Mouse (Mus musculus): ENCODE data around the gene Med12. TPM values are rescaled to one million over a fixed set of nuclear protein-coding genes. Genes with fewer than 3 reads are reported as not detected.

Gene Med12
- total and polyA plus RNA-seq, 3 experiments, result 20.9 to 68.0 TPM; not detected in 1

DNA sequence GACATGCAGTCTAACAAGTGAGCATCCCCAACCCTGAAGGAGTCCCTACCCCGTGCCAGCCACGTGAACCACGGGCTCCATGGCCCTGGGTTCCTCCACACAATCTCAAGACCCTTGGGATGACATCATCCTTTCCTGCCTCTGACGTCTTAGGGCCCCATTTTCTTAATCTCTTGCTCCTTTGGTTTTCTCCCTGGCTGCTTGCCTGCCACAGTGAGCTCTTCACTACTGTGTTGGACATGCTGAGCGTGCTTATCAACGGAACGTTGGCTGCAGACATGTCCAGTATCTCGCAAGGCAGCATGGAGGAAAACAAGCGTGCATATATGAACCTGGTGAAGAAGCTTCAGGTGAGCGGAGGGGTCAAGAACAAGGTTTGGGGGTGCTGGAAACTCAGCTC is 16.3 kb downstream of the Med12 start:
- Histone ChIP-seq H3K4me1 (ENCODE audit: control insufficient read depth in 1 of 2, insufficient read depth in 2 of 2, low read length in 2 of 2) (peaks cover 23 to 30% of the 10 kb centered on the region in 2 experiments), H3K9me3 (replicated peaks; ENCODE audit: insufficient read depth, low read length) (no peaks in the 10 kb centered on the region), H3K4me3 (ENCODE audit: control insufficient read depth in 1 of 2, insufficient read depth in 1 of 2, low read depth in 2 of 2, low read length in 2 of 2) (no peak overlapping the region), H3K27me3 (ENCODE audit: control insufficient read depth in 1 of 2, insufficient read depth in 2 of 2, low read length in 2 of 2) (no peaks in the 10 kb centered on the region), H3K27ac (ENCODE audit: control insufficient read depth, low read depth, low read length) (peak overlapping the region; percentile 61; the same call in 1 of the 2 replicates), H3K36me3 (ENCODE audit: control insufficient read depth in 1 of 2, insufficient read depth in 2 of 2, low read length in 2 of 2) (peaks cover 15 to 36% of the 10 kb centered on the region in 2 experiments), H3K79me2 (ENCODE audit: control insufficient read depth, insufficient read depth, low read length, poor library complexity) (no peaks in the 10 kb centered on the region), H3K9ac (ENCODE audit: control insufficient read depth, low read depth, low read length, poor library complexity, severe bottlenecking) (no peak overlapping the region)
- peak; percentile 44 for DNase-seq (ENCODE audit: low read depth, low spot score)
- TF ChIP-seq CHD1 (IDR thresholded peaks at IDR 0.05; ENCODE audit: low read depth, low read length) (no peak), USF1 (IDR thresholded peaks at IDR 0.05; ENCODE audit: low read depth, low read length) (no peak), MAZ (IDR thresholded peaks at IDR 0.05; ENCODE audit: low read depth, low read length) (no peak), TCF12 (IDR thresholded peaks at IDR 0.05; ENCODE audit: low read depth, low read length) (peak; percentile 43; the same call in 1 of the 2 replicates), HCFC1 (IDR thresholded peaks at IDR 0.05; ENCODE audit: low read depth, low read length) (no peak), BHLHE40 (IDR thresholded peaks at IDR 0.05; ENCODE audit: borderline replicate concordance, low read depth, low read length) (no peak), TAL1 (IDR thresholded peaks at IDR 0.05; ENCODE audit: low read length) (peak; percentile 29), ZC3H11A (IDR thresholded peaks at IDR 0.05; ENCODE audit: low read depth, low read length) (no peak), EP300 (IDR thresholded peaks at IDR 0.05; ENCODE audit: low read depth in 1 of 2, low read length in 2 of 2) (peak; percentile 11 to 51; a peak in 2 of 4 replicates), ETS1 (IDR thresholded peaks at IDR 0.05; ENCODE audit: low read depth, low read length) (peak; percentile 79), GATA1 (IDR thresholded peaks at IDR 0.05; ENCODE audit: low read depth, low read length) (0 out of 2 replicates have a peak, but pooled peaks have one; percentile 9)

DNA sequence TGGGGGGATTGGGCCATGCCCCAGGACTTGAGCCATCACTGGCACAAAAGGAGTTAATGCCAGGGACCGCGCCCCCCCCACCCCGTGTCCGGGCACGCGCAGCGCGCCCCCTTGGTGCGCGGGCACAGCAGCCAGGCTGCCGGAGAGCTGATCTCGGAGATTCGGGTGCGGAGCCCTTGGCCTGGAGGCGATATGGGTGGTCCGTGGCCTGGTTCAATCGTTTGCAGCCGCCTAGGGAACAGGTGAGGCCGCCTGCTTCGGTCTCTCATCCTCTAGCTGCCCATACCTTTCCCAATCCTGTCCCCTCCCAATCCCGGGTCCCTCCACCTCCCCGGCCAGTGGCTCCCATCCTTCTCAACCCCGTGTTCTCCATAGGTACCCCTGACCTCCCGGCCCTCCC is 25.2 kb downstream of the Med12 start, which contains the start of gene Nlgn3:
Nlgn3 (plus strand) TSS at position 114 of the 400 bp plus-strand sequence.
- Histone ChIP-seq H3K4me3 (ENCODE audit: control insufficient read depth in 1 of 2, insufficient read depth in 1 of 2, low read depth in 2 of 2, low read length in 2 of 2) (no peak within 1 kb of the TSS), H3K9me3 (replicated peaks; ENCODE audit: insufficient read depth, low read length) (no peaks in the 10 kb centered on the region), H3K27me3 (ENCODE audit: control insufficient read depth in 1 of 2, insufficient read depth in 2 of 2, low read length in 2 of 2) (no peaks in the 10 kb centered on the region), H3K27ac (ENCODE audit: control insufficient read depth, low read depth, low read length) (no peak within 1 kb of the TSS), H3K4me1 (ENCODE audit: control insufficient read depth in 1 of 2, insufficient read depth in 2 of 2, low read length in 2 of 2) (no peaks in the 10 kb centered on the region), H3K79me2 (ENCODE audit: control insufficient read depth, insufficient read depth, low read length, poor library complexity) (no peaks in the 10 kb centered on the region), H3K9ac (ENCODE audit: control insufficient read depth, low read depth, low read length, poor library complexity, severe bottlenecking) (no peak within 1 kb of the TSS), H3K36me3 (ENCODE audit: control insufficient read depth in 1 of 2, insufficient read depth in 2 of 2, low read length in 2 of 2) (no peaks in the 10 kb centered on the region)
- no peak for DNase-seq (ENCODE audit: low read depth, low spot score)
- no peak for TF ChIP-seq CHD1 (IDR thresholded peaks at IDR 0.05; ENCODE audit: low read depth, low read length)
- TF ChIP-seq SMC3 (IDR thresholded peaks at IDR 0.05; ENCODE audit: low read depth, low read length), result no peak
- TF ChIP-seq USF2 (IDR thresholded peaks at IDR 0.05; ENCODE audit: borderline replicate concordance in 1 of 2, insufficient read depth in 1 of 2, low read depth in 1 of 2, low read length in 2 of 2), result no peak
- TF ChIP-seq TBP (IDR thresholded peaks at IDR 0.05; ENCODE audit: low read depth, low read length), result no peak
- no peak for TF ChIP-seq MEF2A (IDR thresholded peaks at IDR 0.05; ENCODE audit: extremely low read depth, insufficient replicate concordance, low read depth, low read length, poor library complexity, severe bottlenecking)
- TF ChIP-seq POLR2AphosphoS5 (IDR thresholded peaks at IDR 0.05; ENCODE audit: borderline replicate concordance, low read depth, low read length), result no peak
- no peak for TF ChIP-seq KAT2A (conservative IDR thresholded peaks at IDR 0.05; ENCODE audit: low read depth, low read length)
- TF ChIP-seq BHLHE40 (IDR thresholded peaks at IDR 0.05; ENCODE audit: borderline replicate concordance, low read depth, low read length), result no peak
- no peak for TF ChIP-seq E2F4 (IDR thresholded peaks at IDR 0.05; ENCODE audit: borderline replicate concordance, low read depth, low read length)
- TF ChIP-seq ETS1 (IDR thresholded peaks at IDR 0.05; ENCODE audit: low read depth, low read length), result no peak
- no peak for TF ChIP-seq NELFE (IDR thresholded peaks at IDR 0.05; ENCODE audit: low read depth, low read length)
- no peak for TF ChIP-seq MXI1 (IDR thresholded peaks at IDR 0.05; ENCODE audit: low read depth, low read length)
- TF ChIP-seq POLR2AphosphoS2 (IDR thresholded peaks at IDR 0.05; ENCODE audit: low read length), result no peak
- no peak for TF ChIP-seq TCF12 (IDR thresholded peaks at IDR 0.05; ENCODE audit: low read depth, low read length)
- no peak for TF ChIP-seq GABPA (IDR thresholded peaks at IDR 0.05; ENCODE audit: low read depth, low read length)
- TF ChIP-seq JUND (IDR thresholded peaks at IDR 0.05; ENCODE audit: low read depth, low read length), result no peak
- TF ChIP-seq POLR2A (IDR thresholded peaks at IDR 0.05; ENCODE audit: control insufficient read depth in 1 of 2, insufficient read depth in 1 of 2, low read depth in 1 of 2, low read length in 2 of 2, poor library complexity in 1 of 2), result no peak
- no peak for TF ChIP-seq RCOR1 (IDR thresholded peaks at IDR 0.05; ENCODE audit: low read depth, low read length)
- no peak for TF ChIP-seq NRF1 (IDR thresholded peaks at IDR 0.05; ENCODE audit: insufficient read depth, low read depth, low read length, poor library complexity, severe bottlenecking)

Data from MEL (cell line).